Mouse (Mus musculus) intestine, embryonic 14.5 days (tissue): ENCODE results near the gene Ankrd16. TPM values are rescaled to one million over a fixed set of nuclear protein-coding genes. Genes with fewer than 3 reads are reported as not detected.

Experiments
- ATAC-seq: fragments of 200-750 bp; cut with Nextera tagmentation; replicated peaks from 2 replicates; pipeline ENCODE4 v1.8.0; 2017; ENCODE audit warnings: low read depth, moderate number of reproducible peaks, moderate TSS enrichment, moderate library complexity; ENCODE audit not compliant: low FRiP score, low TSS enrichment
- DNase-seq: peaks from one replicate; pipeline ENCODE4 v3.0.0-alpha.2; 2018; ENCODE audit warnings: low spot score
- H3K27ac ChIP-seq: fragments of 300-500 bp; sonication (generic); 2 replicates; pipeline ENCODE4 v1.5.1; 2014; ENCODE audit warnings: low read depth, mild to moderate bottlenecking, control low read depth
- H3K27me3 ChIP-seq: fragments of 300-500 bp; sonication (generic); replicated peaks from 2 replicates; pipeline ENCODE4 v1.6.1; 2014; ENCODE audit warnings: low read length, control low read depth; ENCODE audit not compliant: control insufficient read depth, insufficient read depth
- H3K36me3 ChIP-seq: fragments of 300-500 bp; sonication (generic); 2 replicates; pipeline ENCODE4 v1.6.1; 2014; ENCODE audit warnings: low read length, control low read depth; ENCODE audit not compliant: control insufficient read depth, insufficient read depth
- H3K4me1 ChIP-seq: fragments of 300-500 bp; sonication (generic); replicated peaks from 2 replicates; pipeline ENCODE4 v1.6.1; 2014; ENCODE audit warnings: low read length, control low read depth, mixed read lengths; ENCODE audit not compliant: control insufficient read depth, insufficient read depth
- H3K4me2 ChIP-seq: fragments of 300-500 bp; sonication (generic); 2 replicates; pipeline ENCODE4 v1.6.1; 2014; ENCODE audit warnings: low read length
- H3K4me3 ChIP-seq: fragments of 300-500 bp; sonication (generic); 2 replicates; pipeline ENCODE4 v1.5.1; 2014; ENCODE audit warnings: low read depth, low read length, control low read depth, mixed read lengths
- H3K9ac ChIP-seq: fragments of 300-500 bp; sonication (generic); 2 replicates; pipeline ENCODE4 v1.6.1; 2014; ENCODE audit warnings: mild to moderate bottlenecking, low read length
- H3K9me3 ChIP-seq: fragments of 300-500 bp; sonication (generic); 2 replicates; pipeline ENCODE4 v1.6.1; 2016; ENCODE audit warnings: low read length, control low read depth; ENCODE audit not compliant: control insufficient read depth
- WGBS: fragments of 180-500 bp; shearing (Covaris S2); extraction: QIAGEN DNeasy Blood & Tissue Kit; methylation state at CpG from one replicate; pipeline ENCODE4 v1.1.7; 2014; 5-methylcytosine and 5-hydroxymethylcytosine counted together
- polyA plus RNA-seq: library from polyadenylated mRNA; unstranded; fragments of >200 nt; fragmentation: Nextera tagmentation; extraction: Ambion mirVana; gene quantifications from 2 replicates; pipeline ENCODE4 v1.2.1, GENCODE M21; 2014

Gene Ankrd16
- polyA plus RNA-seq, 1 experiment from 2014 or later: 27.0 TPM

- Histone ChIP-seq H3K27me3 (no peaks in the 10 kb centered on the region), H3K4me2 (no peak overlapping the region), H3K4me3 (no peak overlapping the region), H3K9ac (no peak overlapping the region), H3K9me3 (no peaks in the 10 kb centered on the region), H3K4me1 (no peaks in the 10 kb centered on the region), H3K27ac (no peak overlapping the region), H3K36me3 (peaks cover 39% of the 10 kb centered on the region)
- ATAC-seq (no peak), DNase-seq (no peak)
- 71% methylated on average over 4 of the region's 4 CpGs for WGBS
Observed at GRCm38 (mm10) chr2:11794668-11795067, 17.0 kb downstream of the Ankrd16 start.

DNA sequence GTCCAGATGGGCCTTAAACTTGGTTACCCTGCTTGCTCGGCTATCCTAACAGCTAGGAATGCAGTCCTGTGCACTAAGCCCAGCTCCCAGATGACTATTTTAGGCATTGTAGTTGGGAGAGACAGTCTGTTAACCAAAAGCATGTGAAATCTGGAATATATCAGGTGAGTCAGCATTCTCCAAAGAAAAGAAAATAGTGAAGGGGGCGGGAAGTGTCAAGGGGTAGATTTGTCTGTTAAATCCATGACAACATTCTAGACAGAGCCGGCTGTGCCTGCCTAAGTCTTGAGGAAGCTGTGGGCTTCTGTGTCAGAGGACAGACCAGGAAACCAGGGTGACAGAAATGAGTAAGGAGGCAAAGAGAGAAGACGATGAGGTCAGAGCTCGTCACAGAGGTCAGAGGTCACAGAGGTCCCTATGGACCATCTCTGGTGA lies 20.3 kb downstream of the Ankrd16 start:
- DNase-seq (peak; percentile 39), ATAC-seq (no peak)
- 63% methylated on average over 5 of the region's 5 CpGs for WGBS
- Histone ChIP-seq H3K9ac (no peak overlapping the region), H3K9me3 (no peaks in the 10 kb centered on the region), H3K36me3 (peaks cover 17% of the 10 kb centered on the region), H3K4me2 (no peak overlapping the region), H3K27me3 (no peaks in the 10 kb centered on the region), H3K4me3 (no peak overlapping the region), H3K27ac (no peak overlapping the region), H3K4me1 (no peaks in the 10 kb centered on the region)

DNA sequence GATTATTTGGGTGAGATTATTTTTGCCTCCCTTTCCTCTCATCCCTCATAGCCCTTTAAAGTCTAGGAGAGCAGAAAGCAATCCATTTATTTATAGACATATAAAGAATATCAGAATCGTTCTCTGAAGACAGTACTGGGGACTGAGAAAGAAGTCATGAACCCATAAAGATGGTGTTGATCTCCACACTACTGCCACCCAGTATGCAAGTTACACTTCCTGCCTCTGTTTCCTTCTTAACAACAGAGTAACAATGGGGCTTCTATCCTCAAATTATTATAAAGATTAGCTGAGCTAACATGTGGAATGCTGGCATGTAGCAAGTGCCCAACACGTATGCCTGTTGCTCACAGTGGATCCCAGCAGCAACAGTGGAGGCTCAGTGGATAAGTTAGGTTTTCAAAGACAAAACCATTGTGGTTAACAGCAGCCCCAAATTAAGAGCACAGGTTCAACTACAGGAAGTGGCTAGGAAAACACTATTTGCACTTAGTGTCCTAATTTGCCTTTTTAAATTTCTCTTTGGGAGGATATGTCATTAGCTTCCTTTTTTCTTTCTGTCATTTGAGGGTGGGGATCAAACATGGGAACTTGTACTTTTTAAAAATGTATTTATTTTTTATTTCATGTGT lies 23.7 kb downstream of the Ankrd16 start:
- Histone ChIP-seq H3K36me3 (no peaks in the 10 kb centered on the region), H3K4me1 (no peaks in the 10 kb centered on the region), H3K27me3 (no peaks in the 10 kb centered on the region), H3K4me3 (no peak overlapping the region), H3K9ac (no peak overlapping the region), H3K9me3 (no peaks in the 10 kb centered on the region), H3K4me2 (no peak overlapping the region), H3K27ac (no peak overlapping the region)
- DNase-seq: peak; percentile 12
- WGBS: 92% methylated on average over 2 of the region's 2 CpGs
- no peak for ATAC-seq

Other genes starting within 250 kb of the Ankrd16 start
- gene Pfkfb3, start 223.8 kb upstream of the Ankrd16 start, polyA plus RNA-seq: 14.8 and 18.9 TPM in 2 replicates
- gene Rbm17, start 173.7 kb upstream of the Ankrd16 start, polyA plus RNA-seq: 148 and 157 TPM in 2 replicates
- gene Gm17490, start 151.6 kb upstream of the Ankrd16 start, polyA plus RNA-seq: not detected in 2 replicates
- gene Il2ra, start 135.1 kb upstream of the Ankrd16 start, polyA plus RNA-seq: not detected in 2 replicates
- gene Il15ra, start 72.6 kb upstream of the Ankrd16 start, polyA plus RNA-seq: 1.3 and 1.6 TPM in 2 replicates
- 125 and 136 TPM in 2 replicates for gene Fbh1, start 294 bp upstream of the Ankrd16 start, polyA plus RNA-seq